Mouse (Mus musculus) olfactory bulb, adult 2 months (tissue): ENCODE data around the gene Tbc1d5. TPM values are rescaled to one million over a fixed set of nuclear protein-coding genes. Genes with fewer than 3 reads are reported as not detected.

Experiments used
- H3K27ac ChIP-seq: fragments of 200-500 bp; 2 replicates; pipeline ENCODE4 v1.5.1; 2012; ENCODE audit warnings: low read depth, low read length; ENCODE audit not compliant: insufficient read depth
- H3K4me1 ChIP-seq: fragments of 200-500 bp; 2 replicates; pipeline ENCODE4 v1.6.1; 2012; ENCODE audit warnings: low read length; ENCODE audit not compliant: control insufficient read depth, insufficient read depth
- H3K4me3 ChIP-seq: fragments of 200-500 bp; 2 replicates; pipeline ENCODE4 v1.5.1; 2012; ENCODE audit warnings: mild to moderate bottlenecking, low read depth, low read length, moderate library complexity; ENCODE audit not compliant: insufficient read depth
- CTCF ChIP-seq: fragments of 200-500 bp; IDR thresholded peaks from 2 replicates; pipeline ENCODE4 v1.5.1; 2012; ENCODE audit warnings: low read depth, mild to moderate bottlenecking, low read length, moderate library complexity; ENCODE audit not compliant: insufficient read depth
- POLR2A ChIP-seq: fragments of 200-500 bp; IDR thresholded peaks from 2 replicates; pipeline ENCODE4 v1.6.1; 2012; ENCODE audit warnings: mild to moderate bottlenecking, low read depth, low read length, moderate library complexity; ENCODE audit not compliant: insufficient read depth
- WGBS: fragments of 180-500 bp; shearing (Covaris S2); methylation state at CpG from one replicate; pipeline ENCODE4 v1.1.7; 2018; 5-methylcytosine and 5-hydroxymethylcytosine counted together
- polyA plus RNA-seq: library from polyadenylated mRNA; stranded (reverse); fragments of >200 nt; gene quantifications from 2 replicates; pipeline ENCODE4 v1.2.4, GENCODE M21; 2012; ENCODE audit warnings: low replicate concordance; ENCODE audit not compliant: missing spikeins, insufficient read depth, insufficient read length

Tbc1d5 gene
- polyA plus RNA-seq, 1 experiment = not detected

GRCm38 (mm10) chr17:50791671-50792070 is 387.5 kb downstream of the Tbc1d5 start:
- no peak overlapping the region for H3K27ac ChIP-seq
- no peak overlapping the region for H3K4me3 ChIP-seq
- no peak for TF ChIP-seq CTCF
- 95% methylated on average over 2 of the region's 2 CpGs for WGBS
- no peaks in the 10 kb centered on the region for H3K4me1 ChIP-seq

DNA sequence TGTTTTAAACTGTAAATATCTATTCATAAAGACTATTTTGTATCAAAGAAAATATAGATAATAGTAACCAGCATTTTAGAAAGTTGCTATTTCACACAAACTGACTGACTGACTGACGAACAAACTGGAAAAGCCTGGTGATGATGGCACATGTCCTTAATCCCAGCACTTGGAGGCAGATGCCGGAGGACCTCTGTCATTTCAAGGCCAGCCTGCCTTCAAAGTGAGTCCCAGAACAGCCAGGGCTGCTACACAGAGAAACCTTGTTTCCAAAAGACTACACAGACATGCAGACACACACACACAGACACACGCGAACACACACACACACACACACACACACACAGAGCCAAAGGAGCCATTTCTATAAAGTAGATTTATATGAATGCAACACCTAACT is 390.3 kb downstream of the Tbc1d5 start:
- Histone ChIP-seq H3K4me3 (no peak overlapping the region), H3K4me1 (no peaks in the 10 kb centered on the region), H3K27ac (no peak overlapping the region)
- WGBS = 96% methylated on average over 4 of the region's 4 CpGs
- TF ChIP-seq CTCF (no peak), POLR2A (no peak)

DNA sequence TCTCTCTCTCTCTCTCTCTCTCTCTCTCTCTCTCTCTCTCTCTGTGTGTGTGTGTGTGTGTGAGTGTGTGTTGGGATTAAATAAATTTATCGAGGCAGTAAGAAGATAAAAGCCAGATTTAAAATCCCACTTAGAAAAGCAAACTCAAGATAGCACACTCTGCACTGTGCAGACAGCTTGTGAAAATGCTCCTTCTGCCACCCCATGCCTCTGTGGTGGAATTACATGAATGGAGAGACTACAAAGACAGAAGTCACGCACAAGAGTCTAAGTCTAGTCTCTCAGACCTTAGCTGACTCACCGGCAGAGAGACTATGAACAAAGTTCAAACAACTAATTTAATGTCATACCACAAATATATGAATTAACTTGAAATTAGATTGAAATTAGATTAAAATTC is 403.9 kb downstream of the Tbc1d5 start:
- TF ChIP-seq CTCF (no peak), POLR2A (no peak)
- WGBS = 42% methylated on average over 3 of the region's 3 CpGs
- H3K4me1 ChIP-seq = no peaks in the 10 kb centered on the region
- no peak overlapping the region for H3K27ac ChIP-seq
- no peak overlapping the region for H3K4me3 ChIP-seq

DNA sequence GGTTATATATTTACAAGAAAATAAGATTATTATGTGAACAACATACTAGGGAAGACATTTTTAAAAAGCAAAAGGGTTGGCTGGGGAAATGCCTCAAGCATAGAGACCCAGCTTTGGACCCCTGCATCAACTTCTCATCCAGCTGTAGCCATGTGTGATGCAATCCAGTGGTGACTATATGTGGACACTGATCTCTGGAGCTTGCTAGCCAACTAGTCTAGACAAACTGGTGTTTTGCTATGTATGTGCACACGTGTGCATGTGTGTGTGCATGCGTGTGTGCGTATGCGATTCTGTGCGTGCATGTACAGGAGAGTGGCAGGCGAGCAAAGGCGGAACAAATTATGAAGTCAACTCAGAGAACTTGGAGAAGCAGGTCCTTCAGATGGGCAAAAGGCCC is 414.8 kb downstream of the Tbc1d5 start:
- no peak overlapping the region for H3K27ac ChIP-seq

DNA sequence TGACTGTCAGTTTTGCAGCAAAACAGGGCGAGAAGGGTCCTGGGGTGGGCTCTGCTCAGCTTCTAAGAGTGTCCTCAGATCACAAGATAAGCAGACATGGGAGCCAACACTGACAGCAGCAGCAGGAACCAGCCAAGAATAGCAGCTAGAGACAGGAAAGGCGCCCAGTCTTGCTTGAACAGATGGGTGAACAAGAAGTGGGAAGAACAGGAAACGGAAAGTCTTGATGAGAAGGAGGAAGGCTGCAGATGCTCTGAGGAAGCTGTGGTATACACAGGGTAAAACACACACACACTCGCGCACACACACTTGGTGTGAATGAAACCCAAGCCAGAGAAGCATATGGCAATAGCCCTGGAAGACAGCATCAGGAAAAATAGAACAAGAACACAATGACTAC is 415.7 kb downstream of the Tbc1d5 start:
- TF ChIP-seq POLR2A = no peak
- TF ChIP-seq CTCF = no peak
- Histone ChIP-seq H3K4me3 (no peak overlapping the region), H3K27ac (no peak overlapping the region), H3K4me1 (no peaks in the 10 kb centered on the region)
- 65% methylated on average over 5 of the region's 5 CpGs for WGBS

More for the DNA sequence above, 414.8 kb downstream of the Tbc1d5 start:
- H3K4me3 ChIP-seq = no peak overlapping the region
- WGBS = 96% methylated on average over 7 of the region's 7 CpGs
- H3K4me1 ChIP-seq = no peaks in the 10 kb centered on the region
- TF ChIP-seq CTCF (no peak), POLR2A (no peak)

- Histone ChIP-seq H3K4me3 (no peak overlapping the region), H3K4me1 (no peaks in the 10 kb centered on the region), H3K27ac (no peak overlapping the region)
- TF ChIP-seq POLR2A (no peak), CTCF (no peak)
- 94% methylated on average over 5 of the region's 5 CpGs for WGBS
Measured at GRCm38 (mm10) chr17:50762231-50762630, 416.9 kb downstream of the Tbc1d5 start.

- Histone ChIP-seq H3K4me1 (no peaks in the 10 kb centered on the region), H3K27ac (no peak overlapping the region), H3K4me3 (no peak overlapping the region)
- WGBS = 50% methylated on average over 5 of the region's 5 CpGs
- TF ChIP-seq CTCF (no peak), POLR2A (no peak)
Measured at GRCm38 (mm10) chr17:50761082-50761481, 418.1 kb downstream of the Tbc1d5 start.

DNA sequence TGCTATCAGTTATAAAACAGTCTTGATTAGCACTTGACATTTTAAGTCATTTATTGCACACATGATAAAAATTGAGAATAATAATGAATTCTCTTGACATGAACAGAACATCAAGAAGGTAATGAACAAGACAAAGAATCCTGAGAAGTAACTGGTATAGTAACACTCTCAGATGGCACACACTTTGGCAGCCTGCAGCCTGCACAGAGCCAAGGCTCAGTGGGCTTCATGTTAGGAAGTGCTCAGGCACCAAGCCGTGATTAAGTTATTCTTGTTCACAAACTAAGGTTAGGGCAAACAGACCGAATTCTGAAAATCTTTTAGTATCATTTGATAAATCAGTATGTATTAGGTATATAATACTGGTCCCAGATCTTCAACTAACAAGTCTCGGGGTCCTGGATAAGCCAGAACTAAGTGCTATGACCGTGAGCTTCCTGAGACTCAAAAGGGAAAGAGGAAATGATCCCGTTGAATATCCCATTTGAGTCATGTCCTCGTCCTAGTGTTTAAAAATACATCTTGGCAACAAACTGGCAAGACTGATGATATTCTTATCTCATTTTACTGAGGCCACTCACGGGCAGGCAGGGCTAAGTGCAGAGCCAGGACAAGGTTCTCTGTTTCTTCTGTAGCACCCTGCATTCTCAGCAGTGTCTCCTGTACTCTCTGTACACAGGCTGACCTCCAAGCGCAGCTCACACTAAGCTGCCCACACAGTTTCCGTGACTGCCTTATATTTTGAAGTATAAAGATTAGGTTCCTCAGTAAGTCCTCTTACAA is 425.6 kb downstream of the Tbc1d5 start:
- 63% methylated on average over 9 of the region's 9 CpGs for WGBS
- no peak overlapping the region for H3K4me3 ChIP-seq
- H3K27ac ChIP-seq = no peak overlapping the region
- TF ChIP-seq CTCF (no peak), POLR2A (no peak)
- no peaks in the 10 kb centered on the region for H3K4me1 ChIP-seq

GRCm38 (mm10) chr17:50752753-50753152 is 426.4 kb downstream of the Tbc1d5 start:
- H3K4me1 ChIP-seq = no peaks in the 10 kb centered on the region
- no peak overlapping the region for H3K27ac ChIP-seq
- no peak overlapping the region for H3K4me3 ChIP-seq
- WGBS = 93% methylated on average over 3 of the region's 3 CpGs
- TF ChIP-seq POLR2A (no peak), CTCF (no peak)

DNA sequence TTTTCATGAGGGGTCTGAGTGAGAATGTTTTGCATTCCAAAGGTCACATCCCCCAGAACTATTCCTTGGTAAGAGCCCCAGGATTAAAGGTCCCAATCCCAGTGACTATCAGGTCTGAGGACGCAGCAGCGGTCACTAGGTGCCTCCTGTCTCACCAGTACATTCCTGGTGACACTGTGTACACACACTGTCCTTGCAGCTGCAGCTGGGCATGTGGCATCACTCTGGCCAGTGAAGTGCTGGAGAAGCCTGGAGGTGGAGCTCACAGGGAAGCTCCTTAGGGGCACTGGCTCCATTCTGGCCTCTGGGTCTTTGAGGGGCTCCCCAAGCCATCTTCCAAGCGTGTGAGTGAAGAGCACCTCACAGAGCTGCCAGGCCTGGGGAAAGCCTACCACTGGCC is 427.2 kb downstream of the Tbc1d5 start:
- WGBS = 97% methylated on average over 3 of the region's 3 CpGs
- Histone ChIP-seq H3K27ac (no peak overlapping the region), H3K4me1 (no peaks in the 10 kb centered on the region), H3K4me3 (no peak overlapping the region)
- TF ChIP-seq POLR2A = no peak
- no peak for TF ChIP-seq CTCF
